Mouse (Mus musculus) lung, embryonic 14.5 days (tissue): ENCODE results near the gene Arl5b. TPM values are rescaled to one million over a fixed set of nuclear protein-coding genes. Genes with fewer than 3 reads are reported as not detected.

Experiments used
- ATAC-seq: fragments of 200-750 bp; cut with Nextera tagmentation; 2 replicates; pipeline ENCODE4 v1.8.0; 2017; ENCODE audit warnings: mild to moderate bottlenecking, moderate TSS enrichment, moderate library complexity; ENCODE audit not compliant: insufficient read depth
- DNase-seq: peaks from one replicate; pipeline ENCODE4 v3.0.0-alpha.2; 2015
- H3K27ac ChIP-seq: fragments of 300-500 bp; sonication (generic); 2 replicates; pipeline ENCODE4 v1.5.1; 2014; ENCODE audit warnings: low read depth, mild to moderate bottlenecking, moderate library complexity
- H3K27me3 ChIP-seq: fragments of 300-500 bp; sonication (generic); 2 replicates; pipeline ENCODE4 v1.6.1; 2014; ENCODE audit warnings: low read length, control low read depth; ENCODE audit not compliant: insufficient read depth
- H3K36me3 ChIP-seq: fragments of 300-500 bp; sonication (generic); 2 replicates; pipeline ENCODE4 v1.6.1; 2014; ENCODE audit warnings: control low read depth; ENCODE audit not compliant: insufficient read depth
- H3K4me1 ChIP-seq: fragments of 300-500 bp; sonication (generic); 2 replicates; pipeline ENCODE4 v1.6.1; 2014; ENCODE audit warnings: antibody characterized with exemption, control low read depth; ENCODE audit not compliant: insufficient read depth
- H3K4me2 ChIP-seq: fragments of 300-500 bp; sonication (generic); 2 replicates; pipeline ENCODE4 v1.6.1; 2014; ENCODE audit warnings: mild to moderate bottlenecking
- H3K4me3 ChIP-seq: fragments of 300-500 bp; sonication (generic); 2 replicates; pipeline ENCODE4 v1.5.1; 2014; ENCODE audit warnings: low read depth, low read length
- H3K9ac ChIP-seq: fragments of 300-500 bp; sonication (generic); 2 replicates; pipeline ENCODE4 v1.6.1; 2014
- H3K9me3 ChIP-seq: fragments of 300-500 bp; sonication (generic); 2 replicates; pipeline ENCODE4 v1.6.1; 2016; ENCODE audit warnings: low read depth, low read length, control low read depth
- CTCF ChIP-seq: IDR thresholded peaks from 2 replicates; pipeline ENCODE4 v1.5.1; 2016; ENCODE audit warnings: antibody characterized with exemption, low read depth
- WGBS: fragments of 180-500 bp; shearing (Covaris S2); extraction: QIAGEN DNeasy Blood & Tissue Kit; methylation state at CpG from one replicate; pipeline ENCODE4 v1.1.7; 2014; 5-methylcytosine and 5-hydroxymethylcytosine counted together
- polyA plus RNA-seq: library from polyadenylated mRNA; unstranded; fragments of >200 nt; fragmentation: Nextera tagmentation; extraction: Ambion mirVana; gene quantifications from 2 replicates; pipeline ENCODE4 v1.2.1, GENCODE M21; 2014

Gene Arl5b
- polyA plus RNA-seq, result 34.9 and 35.0 TPM in 2 replicates

DNA sequence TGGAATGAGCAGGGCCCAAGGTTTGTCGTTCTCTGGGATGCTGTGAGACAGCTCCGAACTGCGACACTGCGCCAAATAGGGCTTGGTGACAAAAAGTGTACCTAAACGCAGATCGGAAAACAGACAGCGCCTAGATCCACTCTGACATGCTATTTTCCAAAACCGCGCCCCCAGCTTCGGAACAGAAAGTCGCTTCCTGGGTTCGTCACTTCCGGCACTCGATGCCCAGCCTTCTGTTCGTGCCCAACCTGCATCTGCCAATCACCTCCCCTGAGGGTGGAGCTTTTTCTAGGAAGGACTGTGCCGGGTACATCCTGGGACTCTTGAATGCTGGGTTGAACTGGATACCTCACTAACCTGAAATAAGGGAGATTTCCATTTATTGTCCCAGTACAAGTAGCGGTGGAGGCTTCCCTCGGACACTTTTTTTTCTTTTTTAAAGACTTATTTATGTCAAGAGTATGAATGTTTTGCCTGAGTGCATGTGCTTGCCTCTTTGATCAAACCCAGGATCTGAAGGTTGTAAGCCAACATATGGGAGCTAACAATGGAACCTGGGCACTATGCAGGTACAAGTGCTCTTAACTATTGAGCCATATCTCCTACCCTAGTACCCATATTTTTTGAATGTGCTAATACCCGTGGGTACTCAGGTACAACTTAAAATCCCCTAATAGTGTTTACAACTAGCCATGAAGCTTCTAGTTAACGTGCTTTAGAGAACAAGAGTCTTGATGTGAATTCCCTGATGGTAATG, at the start of gene Arl5b:
Arl5b (plus strand) TSS at position 279 of the 757 bp plus-strand sequence.
- Histone ChIP-seq H3K9me3 (no peaks in the 10 kb centered on the region), H3K4me1 (0 out of 2 replicates have a peak, but pooled peaks cover 4% of the 10 kb centered on the region), H3K36me3 (0 out of 2 replicates have a peak, but pooled peaks cover 3% of the 10 kb centered on the region), H3K4me2 (peak within 1 kb of the TSS; percentile 75), H3K27ac (peak within 1 kb of the TSS; percentile 69; the same call in 1 of the 2 replicates), H3K9ac (peak within 1 kb of the TSS; percentile 67), H3K27me3 (no peaks in the 10 kb centered on the region), H3K4me3 (peak within 1 kb of the TSS; percentile 62)
- WGBS, result 6% methylated on average over 20 of the region's 20 CpGs
- no peak for TF ChIP-seq CTCF
- ATAC-seq, result peak; percentile 98
- peak; percentile 98 for DNase-seq

GRCm38 (mm10) chr2:15007531-15007930, 41.7 kb upstream of the Arl5b start:
- H3K9ac ChIP-seq, result no peak overlapping the region
- DNase-seq, result no peak
- no peak overlapping the region for H3K4me2 ChIP-seq
- ATAC-seq, result no peak
- TF ChIP-seq CTCF, result no peak
- no peaks in the 10 kb centered on the region for H3K27me3 ChIP-seq
- H3K4me3 ChIP-seq, result no peak overlapping the region
- H3K9me3 ChIP-seq, result no peaks in the 10 kb centered on the region; the same call in 1 of the 2 replicates
- H3K27ac ChIP-seq, result no peak overlapping the region
- no peaks in the 10 kb centered on the region for H3K4me1 ChIP-seq
- H3K36me3 ChIP-seq, result 0 out of 2 replicates have a peak, but pooled peaks cover 4% of the 10 kb centered on the region
- WGBS, result 76% methylated on average over 3 of the region's 3 CpGs

GRCm38 (mm10) chr2:15008072-15008471, 41.1 kb upstream of the Arl5b start:
- DNase-seq, result no peak
- H3K27ac ChIP-seq, result no peak overlapping the region
- H3K36me3 ChIP-seq, result 0 out of 2 replicates have a peak, but pooled peaks cover 4% of the 10 kb centered on the region
- WGBS, result 85% methylated on average over 1 of the region's 1 CpGs
- TF ChIP-seq CTCF, result no peak
- no peak overlapping the region for H3K4me2 ChIP-seq
- H3K9ac ChIP-seq, result no peak overlapping the region
- no peak for ATAC-seq
- H3K9me3 ChIP-seq, result no peaks in the 10 kb centered on the region; the same call in 1 of the 2 replicates
- no peaks in the 10 kb centered on the region for H3K27me3 ChIP-seq
- H3K4me3 ChIP-seq, result no peak overlapping the region
- H3K4me1 ChIP-seq, result no peaks in the 10 kb centered on the region

GRCm38 (mm10) chr2:15026817-15027216, 22.4 kb upstream of the Arl5b start:
- Histone ChIP-seq H3K9ac (no peak overlapping the region), H3K27ac (no peak overlapping the region), H3K27me3 (no peaks in the 10 kb centered on the region), H3K4me3 (no peak overlapping the region), H3K4me1 (no peaks in the 10 kb centered on the region), H3K9me3 (no peaks in the 10 kb centered on the region), H3K36me3 (0 out of 2 replicates have a peak, but pooled peaks cover 2% of the 10 kb centered on the region), H3K4me2 (no peak overlapping the region)
- DNase-seq, result peak; percentile 27
- TF ChIP-seq CTCF, result no peak
- no peak for ATAC-seq
- WGBS, result 77% methylated on average over 3 of the region's 3 CpGs

- WGBS, result 80% methylated on average over 1 of the region's 1 CpGs
- DNase-seq (no peak), ATAC-seq (no peak)
- Histone ChIP-seq H3K4me1 (no peaks in the 10 kb centered on the region), H3K4me2 (no peak overlapping the region), H3K4me3 (no peak overlapping the region), H3K27me3 (no peaks in the 10 kb centered on the region), H3K27ac (no peak overlapping the region), H3K9ac (no peak overlapping the region), H3K9me3 (no peaks in the 10 kb centered on the region), H3K36me3 (0 out of 2 replicates have a peak, but pooled peaks cover 6% of the 10 kb centered on the region)
- no peak for TF ChIP-seq CTCF
Observed at GRCm38 (mm10) chr2:15027816-15028215, 21.4 kb upstream of the Arl5b start.

DNA sequence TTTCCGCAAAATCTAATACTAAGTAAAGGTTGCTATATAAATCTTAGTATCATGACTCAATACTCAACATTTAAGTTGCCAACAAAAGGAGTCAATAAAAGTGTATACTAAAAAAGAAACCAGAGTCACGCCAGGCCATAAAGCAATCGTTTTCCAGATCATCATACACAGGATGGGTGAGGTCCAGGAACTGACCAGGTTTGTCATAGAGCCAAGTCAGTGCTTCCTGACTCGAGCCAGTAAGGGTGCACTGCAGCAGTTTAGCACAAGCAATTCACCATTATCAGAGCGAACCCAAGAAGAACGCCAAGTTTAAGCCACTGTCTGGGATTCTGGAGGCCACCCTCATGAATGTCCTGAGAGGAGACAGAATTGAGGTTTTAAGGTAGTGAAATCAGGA, 10.5 kb upstream of the Arl5b start:
- no peak overlapping the region for H3K9ac ChIP-seq
- no peak overlapping the region for H3K4me3 ChIP-seq
- no peaks in the 10 kb centered on the region for H3K4me1 ChIP-seq
- peaks cover 15% of the 10 kb centered on the region; the same call in 1 of the 2 replicates for H3K36me3 ChIP-seq
- H3K9me3 ChIP-seq, result no peaks in the 10 kb centered on the region
- DNase-seq (no peak), ATAC-seq (no peak)
- no peak overlapping the region for H3K27ac ChIP-seq
- H3K27me3 ChIP-seq, result no peaks in the 10 kb centered on the region
- no peak for TF ChIP-seq CTCF
- 76% methylated on average over 6 of the region's 6 CpGs for WGBS
- H3K4me2 ChIP-seq, result no peak overlapping the region

- Histone ChIP-seq H3K9ac (no peak overlapping the region), H3K4me2 (no peak overlapping the region), H3K4me1 (no peaks in the 10 kb centered on the region), H3K27ac (no peak overlapping the region), H3K27me3 (no peaks in the 10 kb centered on the region), H3K4me3 (no peak overlapping the region), H3K9me3 (no peaks in the 10 kb centered on the region), H3K36me3 (peaks cover 18% of the 10 kb centered on the region; the same call in 1 of the 2 replicates)
- ATAC-seq (0 out of 2 replicates have a peak, but pooled peaks have one; percentile 44), DNase-seq (peak; percentile 54)
- whole genome bisulfite sequencing, result 48% methylated on average over 5 of the region's 5 CpGs
- peak; percentile 57 for TF ChIP-seq CTCF
Observed at GRCm38 (mm10) chr2:15040326-15040725, 8.9 kb upstream of the Arl5b start.
